Mouse (Mus musculus) erythroblast, embryonic 14.5 days (primary cell): ENCODE results near the gene Atxn2l.

Source experiments
- GATA1 ChIP-seq: IDR thresholded peaks from 2 replicates; pipeline ENCODE4 v1.6.1; 2012; ENCODE audit warnings: low read length, inconsistent platforms, mixed read lengths
- TAL1 ChIP-seq: IDR thresholded peaks from 3 replicates; pipeline ENCODE4 v1.6.1; 2012; ENCODE audit warnings: low read length, inconsistent platforms, mixed read lengths

DNA sequence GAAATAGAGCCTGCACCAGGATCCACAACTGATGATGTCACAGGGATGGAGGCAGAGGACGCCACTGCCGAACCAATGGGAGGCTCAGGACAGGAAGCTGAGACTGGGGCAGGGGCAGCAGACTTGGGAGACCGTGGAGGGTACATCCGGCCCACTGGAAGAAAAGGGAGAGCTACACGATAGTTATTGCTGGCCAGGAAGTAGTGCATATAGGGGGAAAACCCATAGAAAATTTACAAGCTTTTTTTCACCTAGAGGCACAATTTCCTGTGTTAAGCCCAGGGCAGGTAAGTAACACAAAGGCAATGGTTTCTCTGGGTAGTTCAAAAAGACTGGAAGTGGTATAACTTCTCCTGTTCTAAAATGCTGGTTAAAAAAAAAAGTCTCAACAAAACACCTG is 6.8 kb downstream of the Atxn2l start:
- no peak for TF ChIP-seq GATA1
- TF ChIP-seq TAL1: no peak
